Mouse (Mus musculus) embryonic facial prominence, embryonic 11.5 days (tissue): ENCODE measurements around the gene Slc15a3. TPM values are rescaled to one million over a fixed set of nuclear protein-coding genes. Genes with fewer than 3 reads are reported as not detected.

Source experiments
- ATAC-seq: fragments of 200-750 bp; cut with Nextera tagmentation; replicated peaks from 2 replicates; pipeline ENCODE4 v1.8.0; 2017; ENCODE audit warnings: low read depth; ENCODE audit not compliant: insufficient number of reproducible peaks, low FRiP score, low TSS enrichment
- DNase-seq: peaks from one replicate; pipeline ENCODE4 v3.0.0-alpha.2; 2015; ENCODE audit warnings: low spot score
- H3K27ac ChIP-seq: fragments of 300-500 bp; sonication (generic); replicated peaks from 2 replicates; pipeline ENCODE4 v1.5.1; 2014; ENCODE audit warnings: mild to moderate bottlenecking, low read depth, low read length, control low read depth
- H3K27me3 ChIP-seq: fragments of 300-500 bp; sonication (generic); 2 replicates; pipeline ENCODE4 v1.6.1; 2014; ENCODE audit warnings: mild to moderate bottlenecking, low read length, moderate library complexity, mixed read lengths; ENCODE audit not compliant: control insufficient read depth, insufficient read depth
- H3K36me3 ChIP-seq: fragments of 300-500 bp; sonication (generic); replicated peaks from 2 replicates; pipeline ENCODE4 v1.6.1; 2014; ENCODE audit warnings: low read depth, mild to moderate bottlenecking, low read length, moderate library complexity, mixed read lengths; ENCODE audit not compliant: control insufficient read depth, insufficient read depth
- H3K4me1 ChIP-seq: fragments of 300-500 bp; sonication (generic); 2 replicates; pipeline ENCODE4 v1.6.1; 2014; ENCODE audit warnings: low read length, mixed read lengths; ENCODE audit not compliant: control insufficient read depth, insufficient read depth
- H3K4me2 ChIP-seq: fragments of 300-500 bp; sonication (generic); 2 replicates; pipeline ENCODE4 v1.6.1; 2014; ENCODE audit warnings: low read depth, mild to moderate bottlenecking, control low read depth, low read length, moderate library complexity
- H3K4me3 ChIP-seq: fragments of 300-500 bp; sonication (generic); 2 replicates; pipeline ENCODE4 v1.5.1; 2014; ENCODE audit warnings: low read depth, low read length, control low read depth
- H3K9ac ChIP-seq: fragments of 300-500 bp; sonication (generic); replicated peaks from 2 replicates; pipeline ENCODE4 v1.6.1; 2014; ENCODE audit warnings: mild to moderate bottlenecking, control low read depth, low read length
- H3K9me3 ChIP-seq: fragments of 300-500 bp; sonication (generic); replicated peaks from 2 replicates; pipeline ENCODE4 v1.6.1; 2016; ENCODE audit warnings: mild to moderate bottlenecking, low read length, inconsistent platforms, mixed read lengths; ENCODE audit not compliant: control insufficient read depth
- WGBS: fragments of 180-500 bp; shearing (Covaris S2); extraction: QIAGEN DNeasy Blood & Tissue Kit; methylation state at CpG from one replicate; pipeline ENCODE4 v1.1.7; 2014; 5-methylcytosine and 5-hydroxymethylcytosine counted together
- polyA plus RNA-seq: library from polyadenylated mRNA; unstranded; fragments of >200 nt; fragmentation: Nextera tagmentation; extraction: Ambion mirVana; gene quantifications from 2 replicates; pipeline ENCODE4 v1.2.1, GENCODE M21; 2014

Slc15a3 gene
- polyA plus RNA-seq, 1 experiment from 2014 or later: 0.24 TPM

- WGBS: 88% methylated on average over 8 of the region's 8 CpGs
- Histone ChIP-seq H3K36me3 (peaks cover 10% of the 10 kb centered on the region), H3K27me3 (no peaks in the 10 kb centered on the region), H3K9ac (no peak overlapping the region), H3K4me2 (no peak overlapping the region), H3K4me1 (no peaks in the 10 kb centered on the region), H3K4me3 (no peak overlapping the region), H3K9me3 (no peaks in the 10 kb centered on the region), H3K27ac (no peak overlapping the region)
- ATAC-seq: no peak
- no peak for DNase-seq
Observed at GRCm38 (mm10) chr19:10897491-10897890, 58.0 kb downstream of the Slc15a3 start.

- peaks cover 19% of the 10 kb centered on the region for H3K36me3 ChIP-seq
- DNase-seq (no peak), ATAC-seq (no peak)
- H3K9me3 ChIP-seq: no peaks in the 10 kb centered on the region
- H3K4me3 ChIP-seq: no peak overlapping the region
- H3K27me3 ChIP-seq: no peaks in the 10 kb centered on the region
- H3K9ac ChIP-seq: no peak overlapping the region
- no peaks in the 10 kb centered on the region for H3K4me1 ChIP-seq
- no peak overlapping the region for H3K27ac ChIP-seq
- no peak overlapping the region for H3K4me2 ChIP-seq
- WGBS: 88% methylated on average over 6 of the region's 6 CpGs
Observed at GRCm38 (mm10) chr19:10900315-10900714, 60.8 kb downstream of the Slc15a3 start.

GRCm38 (mm10) chr19:10901046-10901445 is 61.5 kb downstream of the Slc15a3 start:
- Histone ChIP-seq H3K36me3 (peaks cover 23% of the 10 kb centered on the region), H3K9me3 (no peaks in the 10 kb centered on the region), H3K4me1 (no peaks in the 10 kb centered on the region), H3K4me3 (no peak overlapping the region), H3K27me3 (no peaks in the 10 kb centered on the region), H3K27ac (no peak overlapping the region), H3K9ac (no peak overlapping the region), H3K4me2 (no peak overlapping the region)
- WGBS: 96% methylated on average over 5 of the region's 5 CpGs
- ATAC-seq (no peak), DNase-seq (no peak)

GRCm38 (mm10) chr19:10904512-10904911 is 65.0 kb downstream of the Slc15a3 start:
- no peak overlapping the region for H3K4me2 ChIP-seq
- no peak overlapping the region for H3K9ac ChIP-seq
- DNase-seq (no peak), ATAC-seq (no peak)
- H3K27ac ChIP-seq: no peak overlapping the region
- H3K4me3 ChIP-seq: no peak overlapping the region
- H3K9me3 ChIP-seq: no peaks in the 10 kb centered on the region
- peaks cover 24% of the 10 kb centered on the region for H3K36me3 ChIP-seq
- 92% methylated on average over 5 of the region's 5 CpGs for WGBS
- H3K4me1 ChIP-seq: no peaks in the 10 kb centered on the region
- H3K27me3 ChIP-seq: no peaks in the 10 kb centered on the region

GRCm38 (mm10) chr19:10904927-10905727 is 65.6 kb downstream of the Slc15a3 start:
- H3K27ac ChIP-seq: no peak overlapping the region
- ATAC-seq: no peak
- H3K4me1 ChIP-seq: no peaks in the 10 kb centered on the region
- H3K27me3 ChIP-seq: no peaks in the 10 kb centered on the region
- no peak overlapping the region for H3K4me2 ChIP-seq
- peak; percentile 29 for DNase-seq
- H3K4me3 ChIP-seq: no peak overlapping the region
- no peaks in the 10 kb centered on the region for H3K9me3 ChIP-seq
- H3K36me3 ChIP-seq: peaks cover 24% of the 10 kb centered on the region
- 70% methylated on average over 7 of the region's 7 CpGs for WGBS
- no peak overlapping the region for H3K9ac ChIP-seq

DNA sequence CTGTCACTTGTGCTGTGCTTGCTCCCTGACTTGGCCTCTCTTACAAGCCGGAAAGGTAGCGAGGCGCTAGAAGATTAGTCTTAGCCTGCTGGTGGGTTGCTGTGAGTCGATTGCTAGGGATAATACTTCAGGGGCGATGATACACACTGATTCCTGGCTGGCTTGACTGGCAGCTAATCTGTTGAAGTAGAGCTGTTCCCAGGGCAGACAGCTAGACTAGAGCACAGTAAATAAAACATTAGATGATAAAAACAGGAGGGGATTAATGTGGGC is 66.1 kb downstream of the Slc15a3 start:
- Histone ChIP-seq H3K4me2 (no peak overlapping the region), H3K27ac (no peak overlapping the region), H3K9me3 (no peaks in the 10 kb centered on the region), H3K27me3 (no peaks in the 10 kb centered on the region), H3K9ac (no peak overlapping the region), H3K4me3 (no peak overlapping the region), H3K4me1 (no peaks in the 10 kb centered on the region), H3K36me3 (peaks cover 21% of the 10 kb centered on the region)
- ATAC-seq (no peak), DNase-seq (no peak)
- 89% methylated on average over 5 of the region's 5 CpGs for WGBS

DNA sequence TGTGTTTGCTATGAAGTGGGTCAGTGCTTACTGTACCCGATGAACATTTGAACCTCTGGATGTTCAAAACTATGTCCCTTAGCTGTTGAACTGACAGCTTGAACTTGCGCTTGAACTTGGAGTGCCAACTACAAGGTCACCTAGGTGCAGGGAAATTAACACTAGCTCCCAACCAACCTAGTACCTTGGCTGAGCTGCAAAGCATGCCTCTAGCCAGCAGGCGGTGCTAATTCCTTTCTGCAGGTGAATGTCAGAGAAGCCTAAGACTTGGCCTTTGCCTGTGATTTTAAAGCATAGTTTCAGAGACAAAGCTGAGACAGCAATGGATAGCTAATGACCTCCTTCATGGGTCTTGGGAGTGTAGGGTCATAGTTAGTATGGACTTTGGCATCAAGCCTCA is 68.4 kb downstream of the Slc15a3 start:
- H3K36me3 ChIP-seq: peaks cover 11% of the 10 kb centered on the region
- ATAC-seq: no peak
- WGBS: 56% methylated on average over 3 of the region's 3 CpGs

More for the DNA sequence above, 68.4 kb downstream of the Slc15a3 start:
- no peaks in the 10 kb centered on the region for H3K9me3 ChIP-seq
- no peaks in the 10 kb centered on the region for H3K4me1 ChIP-seq
- no peak overlapping the region for H3K4me2 ChIP-seq
- no peaks in the 10 kb centered on the region for H3K27me3 ChIP-seq
- no peak overlapping the region for H3K27ac ChIP-seq
- no peak overlapping the region for H3K4me3 ChIP-seq
- no peak overlapping the region for H3K9ac ChIP-seq
- DNase-seq: peak; percentile 56
